Mouse (Mus musculus) right cerebral cortex, postnatal 36 days (tissue): ENCODE results near the gene Mecr.
"Not testable (repeated sequence)": the region's sequence is repeated elsewhere in the genome, so short reads cannot be mapped to it uniquely, and the experiment has no call there.

Source experiments
- DNase-seq, 2 experiments: peaks; one replicate each; pipeline ENCODE4 v3.0.0; 2022; ENCODE audit warnings: low spot score in 2 of 2, mixed read lengths in 1 of 2

Gene Mecr

GRCm38 (mm10) chr4:131843290-131843743 is at the start of gene Mecr:
Gene Mecr, plus strand, starts transcription at chr4:131843470.
- DNase-seq, result peak; percentile 91 to 92

DNA sequence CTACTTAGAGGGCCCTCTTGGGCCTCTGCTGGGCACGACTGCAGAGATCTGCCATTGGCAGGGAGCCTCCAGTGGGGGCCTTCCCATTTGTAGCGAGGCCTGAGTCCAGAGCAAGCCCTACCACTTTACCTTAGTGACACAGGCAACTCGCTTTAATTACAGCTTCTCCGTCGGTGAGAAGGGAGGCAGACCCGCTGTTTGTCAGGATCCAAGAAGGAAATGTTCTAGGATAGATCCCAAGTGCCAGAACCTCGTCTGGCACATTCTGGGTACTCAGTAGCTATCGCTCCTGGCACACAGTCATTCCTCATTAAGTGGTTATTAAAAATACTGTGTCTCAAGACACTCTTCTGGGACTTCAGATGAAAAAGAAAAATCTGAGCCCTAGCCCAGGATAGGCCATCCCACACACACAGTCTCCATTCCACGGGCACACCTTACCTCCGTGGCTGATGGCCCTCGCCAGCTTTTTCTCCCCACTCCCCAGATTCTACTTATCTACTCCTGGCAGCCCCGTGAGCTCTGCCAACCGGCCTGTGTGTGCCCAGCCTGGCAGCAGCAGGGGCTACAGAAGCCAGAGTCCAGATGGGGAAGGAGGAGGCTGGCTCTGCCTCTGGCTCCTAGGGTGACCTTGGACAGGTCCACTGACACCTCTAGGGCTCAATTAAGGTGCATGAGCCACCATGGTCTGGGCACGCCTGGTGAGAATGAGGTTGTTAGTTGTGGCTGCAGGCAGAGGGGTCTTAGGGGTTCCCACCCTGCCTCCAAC is 46.8 kb upstream of the Mecr start:
- no peak for DNase-seq

DNA sequence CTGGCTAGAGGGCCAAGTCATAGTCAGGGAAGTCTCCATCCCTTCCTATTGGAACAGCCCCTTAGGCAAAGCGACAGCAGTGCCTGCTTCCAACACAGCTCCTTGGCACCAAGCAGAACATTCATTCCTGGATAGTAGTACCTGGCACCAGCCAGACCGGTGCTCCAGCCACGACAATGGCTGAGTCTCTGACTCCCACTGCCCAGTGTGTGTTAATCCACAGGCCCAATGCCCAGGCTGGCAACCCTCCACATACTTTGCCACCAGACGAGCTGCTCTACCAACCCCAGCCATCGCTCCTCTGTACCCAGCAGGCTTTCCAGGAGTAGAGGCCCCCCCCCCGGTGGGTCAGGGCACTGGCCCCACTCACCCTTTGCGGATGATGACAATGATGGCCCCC is 45.8 kb upstream of the Mecr start:
- DNase-seq, result no peak

- no peak for DNase-seq
These were observed 45.4 kb upstream of the Mecr start for GRCm38 (mm10) chr4:131797920-131798319.

DNA sequence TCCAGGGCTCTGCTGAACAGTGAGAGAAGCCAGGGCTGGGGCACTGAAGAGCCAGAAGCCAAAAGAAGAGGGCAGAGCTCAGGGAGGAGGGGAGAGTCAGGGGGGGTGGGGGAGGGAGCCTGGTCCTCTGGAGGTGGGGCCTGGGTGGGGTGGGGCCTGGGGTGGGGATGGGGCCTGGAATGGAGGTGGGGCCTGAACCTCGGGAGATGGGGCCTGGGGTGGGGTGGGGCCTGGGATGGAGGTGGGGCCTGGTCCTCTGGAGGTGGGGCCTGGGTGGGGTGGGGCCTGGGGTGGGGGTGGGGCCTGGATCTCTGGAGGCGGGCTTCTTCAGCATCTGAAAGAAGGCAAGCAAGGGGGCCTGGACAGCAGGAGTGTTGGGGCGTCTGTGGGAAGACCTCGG is 44.3 kb upstream of the Mecr start:
- DNase-seq, result no peak

DNA sequence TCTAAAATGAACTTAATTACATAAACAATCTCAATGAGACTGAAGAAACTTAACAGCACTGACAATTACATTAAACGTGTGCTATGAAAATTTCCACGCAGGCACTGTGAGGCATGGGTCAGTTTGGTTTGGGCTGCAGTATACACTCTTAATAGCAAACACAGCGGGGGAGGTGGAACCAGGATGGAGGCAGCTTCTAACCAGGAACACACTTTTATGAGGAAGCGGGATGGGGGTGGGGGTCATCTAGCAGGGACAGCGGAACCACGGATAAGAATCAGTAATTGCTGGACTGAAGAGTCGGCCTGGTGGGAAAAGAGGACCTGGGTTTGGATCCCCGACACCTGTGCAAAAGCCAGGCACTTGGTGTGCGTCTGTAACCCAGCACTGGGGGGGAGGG is 39.4 kb upstream of the Mecr start:
- no peak for DNase-seq

GRCm38 (mm10) chr4:131804732-131805131 is 38.5 kb upstream of the Mecr start:
- DNase-seq, result not testable (repeated sequence)

DNA sequence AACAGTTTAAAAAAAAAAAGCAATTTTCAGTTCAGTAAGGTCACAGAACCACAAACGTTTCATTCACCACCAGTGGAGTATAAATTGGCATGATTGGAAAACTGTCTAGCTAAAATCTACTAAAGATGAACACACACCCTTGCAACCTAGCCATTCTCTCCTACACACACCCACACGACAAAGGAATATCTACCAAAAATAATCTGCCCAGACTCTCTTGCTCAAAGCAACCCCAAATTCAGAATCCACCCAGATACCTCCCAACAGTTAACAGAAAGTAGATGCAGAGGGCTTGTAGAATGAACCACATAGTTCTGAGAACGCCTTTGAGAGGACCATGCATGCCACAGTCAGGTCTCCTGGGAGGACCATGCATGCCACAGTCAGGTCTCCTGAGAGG is 38.0 kb upstream of the Mecr start:
- DNase-seq, result no peak

DNA sequence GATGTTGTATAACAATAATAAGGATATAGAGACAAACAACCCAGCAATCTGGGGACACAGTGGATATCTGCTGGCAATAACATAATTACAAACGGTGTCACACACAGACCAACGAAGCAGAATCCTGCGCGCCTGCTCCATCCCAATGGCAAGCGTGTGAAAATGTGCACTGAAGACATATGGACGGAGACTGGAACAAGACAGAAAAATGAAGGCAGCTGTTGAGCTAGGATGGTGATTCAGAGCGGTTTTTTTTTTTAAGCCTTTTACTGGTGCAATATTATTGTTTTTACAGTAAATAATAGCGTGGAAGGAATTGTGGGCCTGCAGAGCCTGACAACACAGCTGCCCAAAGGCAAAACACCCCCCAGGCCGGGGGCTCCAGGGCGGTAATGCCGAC is 30.8 kb upstream of the Mecr start:
- no peak for DNase-seq

GRCm38 (mm10) chr4:131813798-131814197 is 29.5 kb upstream of the Mecr start:
- DNase-seq, result no peak

GRCm38 (mm10) chr4:131814869-131815268 is 28.4 kb upstream of the Mecr start:
- DNase-seq, result no peak

- no peak for DNase-seq
These were observed 27.5 kb upstream of the Mecr start for GRCm38 (mm10) chr4:131815774-131816173.

DNA sequence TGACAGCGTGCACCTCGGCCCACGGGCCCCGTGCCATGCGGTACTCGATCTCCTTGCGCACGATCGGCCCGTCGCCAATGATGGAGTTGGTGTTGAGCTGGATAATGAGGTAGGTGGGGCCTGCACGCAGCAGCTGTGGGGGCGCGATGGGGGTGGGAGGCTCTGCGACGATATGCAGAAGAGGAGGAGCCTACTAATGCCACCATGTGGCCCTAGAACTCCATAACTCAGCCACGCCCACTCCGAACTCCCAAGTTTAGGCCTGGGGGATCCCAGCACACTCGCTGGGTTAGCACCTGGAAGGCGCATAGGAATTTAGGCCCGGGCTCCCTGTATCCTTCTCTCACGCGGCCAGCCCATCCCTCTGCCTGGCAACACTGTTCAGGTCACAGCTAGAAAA is 24.3 kb upstream of the Mecr start:
- no peak for DNase-seq

DNA sequence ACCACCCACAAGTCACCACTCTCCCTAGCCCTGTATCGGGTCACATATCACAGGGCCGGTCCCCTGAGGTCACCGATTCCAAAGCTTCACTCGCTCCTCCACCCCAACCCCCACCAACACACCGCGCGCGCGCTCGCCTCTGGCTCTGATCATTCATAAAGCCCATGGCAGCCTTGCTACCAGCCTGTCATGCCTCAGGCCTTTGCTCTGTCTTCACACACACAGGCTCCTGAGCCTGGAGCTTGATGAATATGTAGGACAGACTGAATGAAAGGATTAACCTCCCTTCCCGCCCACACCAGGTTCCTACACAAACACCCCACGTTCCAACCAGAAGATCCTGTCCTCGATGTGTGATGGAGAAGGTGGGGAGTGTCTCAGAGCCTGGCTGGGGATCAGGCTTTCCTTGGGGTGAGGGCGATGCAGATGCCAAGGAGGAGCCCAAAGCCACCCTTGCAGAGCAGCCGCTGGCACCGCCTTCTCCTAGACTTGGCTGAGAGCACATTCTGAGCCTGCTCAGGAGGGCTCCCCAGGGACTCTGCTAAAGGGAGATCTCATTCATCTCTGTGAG is 22.0 kb upstream of the Mecr start:
- peak in 1 of 2 experiments; percentile 44 for DNase-seq

DNA sequence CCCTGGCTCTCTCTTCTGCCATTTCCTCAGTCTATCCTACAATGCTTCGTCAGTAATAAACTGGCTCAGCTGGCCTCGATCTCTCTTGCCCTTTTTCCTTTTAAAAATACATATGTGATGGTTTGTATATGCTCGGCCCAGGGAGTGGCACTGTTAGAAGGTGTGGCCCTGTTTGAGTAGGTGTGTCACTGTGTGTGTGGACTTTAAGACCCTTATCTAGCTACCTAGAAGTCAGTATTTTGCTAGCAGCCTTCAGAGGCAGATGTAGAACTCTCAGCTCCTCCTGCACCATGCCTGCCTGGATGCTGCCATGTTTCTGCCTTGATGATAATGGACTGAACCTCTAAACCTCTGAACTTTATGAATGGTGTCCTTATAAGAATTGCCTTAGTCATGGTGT is 20.7 kb upstream of the Mecr start:
- no peak for DNase-seq

GRCm38 (mm10) chr4:131824939-131825338 is 18.3 kb upstream of the Mecr start:
- DNase-seq, result no peak

GRCm38 (mm10) chr4:131825830-131826229 is 17.4 kb upstream of the Mecr start:
- DNase-seq, result no peak

DNA sequence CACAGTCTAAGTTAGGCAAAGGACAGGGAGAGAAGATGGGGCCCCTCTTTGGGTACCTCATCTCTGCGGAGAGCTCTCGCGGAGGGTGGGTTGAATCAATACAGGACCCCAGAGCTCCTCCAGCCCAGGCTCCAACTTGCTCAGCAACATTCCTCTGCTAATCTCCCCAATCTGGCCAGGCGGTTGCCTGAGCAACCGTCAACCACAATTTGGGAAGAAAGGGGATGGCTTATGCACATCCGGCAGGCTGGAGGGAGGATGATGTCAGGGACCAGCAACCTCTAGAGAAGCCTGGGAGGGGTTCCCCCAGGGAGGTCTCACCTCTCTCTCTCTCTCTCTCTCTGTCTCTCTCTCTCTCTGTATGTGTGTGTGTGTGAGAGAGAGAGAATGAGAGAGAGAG is 16.4 kb upstream of the Mecr start:
- no peak for DNase-seq

- no peak for DNase-seq
These were observed 14.1 kb upstream of the Mecr start for GRCm38 (mm10) chr4:131829123-131829522.

- no peak for DNase-seq
These were observed 11.7 kb upstream of the Mecr start for GRCm38 (mm10) chr4:131831546-131832045.

- no peak for DNase-seq
These were observed 10.4 kb upstream of the Mecr start for GRCm38 (mm10) chr4:131832759-131833407.

DNA sequence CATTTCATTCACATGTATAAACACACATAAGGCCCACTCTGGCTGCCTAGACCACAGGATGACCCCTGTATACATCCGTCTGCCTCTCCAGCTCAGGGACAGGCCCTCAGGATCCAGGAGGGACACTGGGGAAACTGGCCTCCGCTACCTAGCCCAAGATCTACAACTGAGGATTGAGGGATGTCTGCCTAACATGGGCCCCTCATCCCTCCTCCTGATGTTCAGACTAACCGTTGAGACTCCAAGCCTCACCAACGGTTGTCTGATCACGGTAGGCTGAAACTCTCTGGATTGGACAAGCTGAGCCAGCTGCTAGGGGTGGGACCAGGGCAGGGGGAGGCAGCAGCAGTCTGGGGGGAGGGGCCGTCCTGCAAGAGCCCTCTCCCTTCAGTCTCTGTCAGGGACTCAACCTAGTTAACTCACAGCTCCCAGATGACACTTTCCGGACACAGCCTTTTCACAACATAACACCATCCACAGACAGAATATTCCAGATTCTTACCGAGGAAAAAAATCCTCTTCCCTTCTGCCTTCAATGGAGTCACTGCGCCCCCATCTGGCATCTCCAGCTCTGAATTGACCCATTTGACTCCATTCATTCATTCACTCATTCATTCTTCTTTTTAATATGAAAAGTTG is 9.2 kb upstream of the Mecr start:
- no peak for DNase-seq
